Mouse (Mus musculus): ENCODE data around the gene Sumo2. TPM values are rescaled to one million over a fixed set of nuclear protein-coding genes. Genes with fewer than 3 reads are reported as not detected.

Sumo2 gene
- 968 and 989 TPM in 2 replicates for polyA plus RNA-seq (2014; fragmentation: Nextera tagmentation; extraction: Ambion mirVana)

DNA sequence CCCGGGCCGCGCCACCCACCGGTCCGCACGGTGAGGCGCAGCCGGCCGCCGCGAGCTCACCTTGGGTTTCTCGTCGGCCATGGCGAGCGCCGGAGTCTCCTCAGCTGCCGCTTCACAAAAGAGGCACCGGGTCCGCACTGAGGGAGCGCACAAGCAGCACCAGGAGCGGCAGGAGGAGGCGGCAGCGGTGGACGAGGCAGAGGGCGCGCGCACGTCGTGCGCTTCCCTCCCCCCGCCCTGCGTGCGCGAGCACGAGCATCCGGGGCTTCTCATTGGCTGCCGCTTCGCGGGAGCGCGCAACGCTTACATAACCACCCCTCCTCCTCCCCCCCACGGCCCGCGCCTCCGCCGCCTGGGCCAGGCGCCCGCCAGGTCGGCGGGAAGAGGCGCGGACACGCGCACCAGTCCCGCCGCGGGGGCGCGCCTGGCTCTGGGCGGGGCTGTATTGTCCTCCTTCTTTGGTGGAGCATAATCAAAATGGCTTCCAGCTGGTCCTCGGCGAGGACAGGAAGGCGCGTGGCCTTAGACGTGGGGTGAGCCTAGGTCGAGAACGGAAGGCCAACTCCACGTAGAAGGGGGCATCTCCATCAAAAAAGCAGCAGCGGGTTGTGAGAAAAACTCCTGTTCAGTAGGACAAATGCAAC lies at the start of gene Sumo2:
TSS of gene Sumo2 (minus strand) at position 239 of the 644 bp plus-strand sequence.
- peaks cover 31% of the 10 kb centered on the region for H3K36me3 ChIP-seq (replicated peaks; ENCODE audit: control insufficient read depth, insufficient read depth)
- no peaks in the 10 kb centered on the region for H3K27me3 ChIP-seq (ENCODE audit: control insufficient read depth, insufficient read depth, low read length)
- peak within 1 kb of the TSS; percentile 85 for H3K9ac ChIP-seq
- H3K4me1 ChIP-seq (replicated peaks; ENCODE audit: control insufficient read depth, insufficient read depth, low read length) = peaks cover 12% of the 10 kb centered on the region; the same call in 1 of the 2 replicates
- H3K4me3 ChIP-seq (replicated peaks; ENCODE audit: low read length) = peak within 1 kb of the TSS; percentile 95
- WGBS = under 1% methylated on average over 37 of the region's 70 CpGs
- ATAC-seq (ENCODE audit: low FRiP score) (peak; percentile 90), DNase-seq (ENCODE audit: low spot score) (peak; percentile 98)
- peak within 1 kb of the TSS; percentile 99 for H3K27ac ChIP-seq
- H3K9me3 ChIP-seq (ENCODE audit: control insufficient read depth, low read length) = no peaks in the 10 kb centered on the region
- peak within 1 kb of the TSS; percentile 68 for H3K4me2 ChIP-seq (replicated peaks)

DNA sequence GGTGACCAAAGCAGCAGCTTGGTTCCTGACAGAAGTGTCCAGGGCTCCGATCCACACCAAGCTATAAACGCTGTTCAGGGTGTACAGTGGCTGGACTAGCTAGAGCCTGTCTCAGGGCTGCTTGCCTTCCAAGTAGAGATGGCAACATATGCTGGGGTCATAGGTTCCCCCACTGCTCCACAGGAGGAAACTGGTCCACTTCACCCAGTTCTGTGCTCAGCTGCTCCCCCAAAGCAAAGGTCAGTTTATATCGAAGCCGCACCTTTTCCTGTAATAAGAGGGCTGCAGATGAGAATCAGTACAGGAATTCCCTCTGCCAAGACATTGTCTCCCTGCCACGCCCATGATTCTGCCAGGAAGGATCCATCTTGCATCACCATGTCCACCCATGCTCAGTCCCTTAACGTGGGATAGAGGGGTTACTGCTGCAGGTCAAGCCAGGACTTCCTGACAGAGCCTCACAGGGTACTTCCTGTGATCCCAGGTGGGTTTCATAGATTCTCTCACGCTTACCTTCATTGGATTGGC lies 49.6 kb upstream of the Sumo2 start:
- no peaks in the 10 kb centered on the region for H3K4me1 ChIP-seq (replicated peaks; ENCODE audit: control insufficient read depth, insufficient read depth, low read length)
- no peak overlapping the region for H3K27ac ChIP-seq
- no peak for ATAC-seq (ENCODE audit: low FRiP score)
- no peak overlapping the region for H3K4me3 ChIP-seq (replicated peaks; ENCODE audit: low read length)
- no peaks in the 10 kb centered on the region for H3K9me3 ChIP-seq (ENCODE audit: control insufficient read depth, low read length)
- H3K4me2 ChIP-seq (replicated peaks) = no peak overlapping the region
- DNase-seq (ENCODE audit: low spot score) = no peak
- WGBS = 89% methylated on average over 7 of the region's 7 CpGs
- H3K27me3 ChIP-seq (ENCODE audit: control insufficient read depth, insufficient read depth, low read length) = no peaks in the 10 kb centered on the region
- H3K9ac ChIP-seq = no peak overlapping the region
- H3K36me3 ChIP-seq (replicated peaks; ENCODE audit: control insufficient read depth, insufficient read depth) = peaks cover 97% of the 10 kb centered on the region

DNA sequence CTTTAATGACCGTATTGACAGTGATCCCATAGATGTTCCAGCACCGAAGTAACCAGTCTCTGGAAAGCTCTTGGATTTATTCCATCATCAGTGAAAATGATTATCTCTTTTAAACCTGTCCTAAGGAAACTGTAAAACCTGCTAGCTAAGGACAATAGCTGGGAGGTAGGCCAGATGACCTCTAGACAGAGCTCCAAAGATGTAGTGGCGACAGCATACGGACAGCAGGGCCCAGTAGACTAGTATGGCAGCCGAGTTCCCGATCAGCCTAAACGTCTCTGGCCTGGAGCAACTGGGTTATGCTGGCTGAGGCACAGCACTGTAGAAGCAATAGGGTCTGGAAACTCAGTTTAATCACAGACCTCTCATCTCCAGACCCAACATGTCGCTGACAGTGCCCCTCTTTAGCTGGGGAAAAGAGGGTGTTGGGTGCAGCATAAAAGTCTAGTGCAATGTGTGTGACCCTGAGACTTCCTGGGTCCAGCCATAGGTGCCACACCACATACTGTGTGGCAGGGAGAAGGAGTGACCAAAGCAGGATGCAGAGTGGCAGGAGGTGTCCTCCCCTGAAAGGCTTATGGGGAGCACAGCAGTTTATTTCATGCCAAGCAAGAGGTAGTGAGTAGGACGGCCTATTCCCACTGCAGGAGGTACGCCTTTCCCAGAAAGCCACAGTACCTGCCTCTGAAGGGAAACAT lies 48.4 kb upstream of the Sumo2 start:
- no peak overlapping the region for H3K4me3 ChIP-seq (replicated peaks; ENCODE audit: low read length)
- no peaks in the 10 kb centered on the region for H3K4me1 ChIP-seq (replicated peaks; ENCODE audit: control insufficient read depth, insufficient read depth, low read length)
- DNase-seq (ENCODE audit: low spot score) (no peak), ATAC-seq (ENCODE audit: low FRiP score) (no peak)
- H3K9ac ChIP-seq = no peak overlapping the region
- H3K27me3 ChIP-seq (ENCODE audit: control insufficient read depth, insufficient read depth, low read length) = no peaks in the 10 kb centered on the region
- H3K9me3 ChIP-seq (ENCODE audit: control insufficient read depth, low read length) = no peaks in the 10 kb centered on the region
- H3K4me2 ChIP-seq (replicated peaks) = no peak overlapping the region
- WGBS = 89% methylated on average over 10 of the region's 10 CpGs
- H3K36me3 ChIP-seq (replicated peaks; ENCODE audit: control insufficient read depth, insufficient read depth) = peaks cover 96% of the 10 kb centered on the region
- no peak overlapping the region for H3K27ac ChIP-seq

DNA sequence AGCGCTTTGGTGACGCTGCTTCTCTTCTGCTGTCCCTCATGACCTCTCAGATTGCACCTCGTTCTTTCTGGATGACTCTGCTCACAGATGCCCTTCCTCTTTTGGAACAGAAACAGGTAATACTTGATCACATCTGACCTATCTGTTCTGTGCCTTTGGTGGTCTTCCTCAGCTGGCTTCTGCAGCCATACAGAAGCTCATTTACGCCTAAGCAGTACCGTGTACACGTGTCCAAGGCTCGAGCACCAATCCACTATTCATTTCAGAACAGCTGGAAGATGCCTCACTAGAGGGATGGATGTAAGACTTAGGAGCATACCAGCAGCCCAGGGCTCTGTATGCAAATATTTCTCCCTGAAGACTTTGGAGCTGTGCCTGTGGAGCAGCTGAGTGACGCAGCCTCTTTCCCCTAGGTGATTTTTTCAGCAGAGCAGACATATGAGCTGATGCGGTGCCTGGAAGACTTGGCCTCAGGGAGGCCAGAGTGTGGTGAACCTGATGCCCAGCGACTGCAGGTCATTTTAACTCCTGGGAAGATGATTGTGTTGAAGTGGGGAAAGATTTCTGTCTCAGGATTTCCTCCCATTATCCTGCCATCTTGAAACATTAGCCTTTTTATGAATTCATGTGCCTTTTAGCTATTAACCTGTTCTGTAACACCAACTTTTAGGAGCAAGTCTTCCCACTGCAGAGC lies 47.0 kb upstream of the Sumo2 start:
- H3K36me3 ChIP-seq (replicated peaks; ENCODE audit: control insufficient read depth, insufficient read depth) = peaks cover 99% of the 10 kb centered on the region
- H3K9me3 ChIP-seq (ENCODE audit: control insufficient read depth, low read length) = no peaks in the 10 kb centered on the region
- no peak for ATAC-seq (ENCODE audit: low FRiP score)
- H3K4me2 ChIP-seq (replicated peaks) = no peak overlapping the region
- no peaks in the 10 kb centered on the region for H3K27me3 ChIP-seq (ENCODE audit: control insufficient read depth, insufficient read depth, low read length)
- no peak overlapping the region for H3K4me3 ChIP-seq (replicated peaks; ENCODE audit: low read length)
- no peak overlapping the region for H3K27ac ChIP-seq
- DNase-seq (ENCODE audit: low spot score) = no peak
- H3K9ac ChIP-seq = no peak overlapping the region
- 82% methylated on average over 10 of the region's 10 CpGs for WGBS
- no peaks in the 10 kb centered on the region for H3K4me1 ChIP-seq (replicated peaks; ENCODE audit: control insufficient read depth, insufficient read depth, low read length)

DNA sequence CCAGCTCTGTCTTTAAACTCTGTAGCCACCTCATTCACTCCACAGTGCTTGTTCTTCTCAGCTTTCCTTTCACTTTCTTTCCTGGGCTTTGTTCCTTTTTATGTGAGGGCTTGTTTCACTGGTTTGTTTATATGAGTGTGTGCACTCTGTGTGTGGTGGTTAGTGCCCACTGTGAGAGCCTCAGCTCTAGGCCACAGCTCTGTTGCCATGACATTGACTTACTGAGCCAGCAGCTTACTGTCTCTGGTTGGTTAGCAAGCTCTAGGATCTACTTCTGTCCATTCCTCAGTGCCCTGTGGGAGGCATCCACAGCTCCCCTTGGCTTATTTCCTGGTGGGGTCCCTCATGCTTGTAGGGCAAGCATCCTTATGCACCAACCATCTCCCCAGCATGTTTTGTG lies 43.0 kb upstream of the Sumo2 start:
- no peak overlapping the region for H3K27ac ChIP-seq
- no peak overlapping the region for H3K9ac ChIP-seq
- no peaks in the 10 kb centered on the region for H3K27me3 ChIP-seq (ENCODE audit: control insufficient read depth, insufficient read depth, low read length)
- H3K4me3 ChIP-seq (replicated peaks; ENCODE audit: low read length) = no peak overlapping the region
- DNase-seq (ENCODE audit: low spot score) = no peak
- ATAC-seq (ENCODE audit: low FRiP score) = no peak
- no peak overlapping the region for H3K4me2 ChIP-seq (replicated peaks)
- H3K36me3 ChIP-seq (replicated peaks; ENCODE audit: control insufficient read depth, insufficient read depth) = peaks cover 74% of the 10 kb centered on the region
- H3K4me1 ChIP-seq (replicated peaks; ENCODE audit: control insufficient read depth, insufficient read depth, low read length) = no peaks in the 10 kb centered on the region
- no peaks in the 10 kb centered on the region for H3K9me3 ChIP-seq (ENCODE audit: control insufficient read depth, low read length)

DNA sequence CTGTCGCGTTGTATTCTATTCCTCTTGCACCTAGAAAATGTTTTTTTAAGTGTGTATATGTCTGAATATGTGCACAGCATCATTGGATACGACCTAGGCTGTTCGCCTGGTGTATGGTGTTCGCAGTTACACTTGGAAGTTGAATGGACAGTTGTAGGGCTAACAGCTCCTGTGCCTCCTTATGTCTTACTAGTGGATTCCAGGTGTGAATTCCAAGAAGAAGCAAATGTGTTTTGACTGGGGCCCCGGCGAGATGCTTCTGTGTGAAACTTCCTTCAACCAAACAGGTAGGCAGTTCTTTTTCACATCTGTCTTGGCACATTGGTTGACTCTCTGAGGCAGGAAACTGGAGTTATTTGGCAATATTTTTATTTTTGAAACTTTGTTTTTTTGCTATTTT lies 28.9 kb upstream of the Sumo2 start:
- no peak for DNase-seq (ENCODE audit: low spot score)
- H3K27ac ChIP-seq = no peak overlapping the region
- H3K4me1 ChIP-seq (replicated peaks; ENCODE audit: control insufficient read depth, insufficient read depth, low read length) = peaks cover 9% of the 10 kb centered on the region
- peaks cover 38% of the 10 kb centered on the region for H3K36me3 ChIP-seq (replicated peaks; ENCODE audit: control insufficient read depth, insufficient read depth)
- ATAC-seq (ENCODE audit: low FRiP score) = no peak
- H3K9me3 ChIP-seq (ENCODE audit: control insufficient read depth, low read length) = no peaks in the 10 kb centered on the region
- peak overlapping the region; percentile 76 for H3K9ac ChIP-seq
- H3K27me3 ChIP-seq (ENCODE audit: control insufficient read depth, insufficient read depth, low read length) = no peaks in the 10 kb centered on the region
- H3K4me3 ChIP-seq (replicated peaks; ENCODE audit: low read length) = peak overlapping the region; percentile 64
- peak overlapping the region; percentile 75 for H3K4me2 ChIP-seq (replicated peaks)
- 20% methylated on average over 7 of the region's 7 CpGs for WGBS

DNA sequence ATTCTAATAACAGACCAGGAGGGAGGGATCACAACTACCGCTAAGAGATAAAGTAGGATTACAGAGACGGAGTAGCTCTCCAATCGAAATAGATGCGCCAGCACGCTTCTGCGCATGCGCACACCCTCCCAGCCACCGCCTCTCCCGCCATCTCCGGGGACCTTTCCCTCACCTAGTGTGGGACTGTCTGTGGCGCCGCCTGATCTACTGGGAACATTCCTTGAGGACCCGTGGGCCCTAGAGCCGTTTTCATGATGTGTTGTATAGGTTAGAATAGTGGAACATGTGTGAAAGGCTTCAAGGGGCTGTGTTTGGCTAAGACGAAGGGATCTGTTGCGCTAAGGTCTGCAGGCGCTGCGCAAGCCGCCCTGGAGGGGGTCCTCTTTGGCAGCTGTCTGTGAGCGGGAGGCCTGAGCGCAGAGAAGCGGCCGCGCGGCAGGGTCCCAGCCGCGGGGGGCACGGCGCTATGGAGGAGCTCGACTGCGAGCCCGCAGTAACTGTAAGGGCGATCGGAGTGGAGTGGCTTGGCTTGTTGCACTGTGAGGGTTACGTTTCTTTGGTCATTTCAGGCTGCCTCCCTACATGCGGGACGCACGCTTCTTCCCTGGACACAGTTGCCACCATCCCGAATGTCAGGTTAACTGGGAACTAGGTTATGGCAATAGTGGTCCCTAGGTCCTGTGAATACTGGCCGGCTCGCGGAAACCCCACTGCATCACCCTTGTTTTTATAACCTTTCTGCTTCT lies 28.2 kb upstream of the Sumo2 start, which contains the start of gene Nup85:
TSS of gene Nup85 (plus strand) at position 371 of the 746 bp plus-strand sequence.
- peak within 1 kb of the TSS; percentile 76 for H3K9ac ChIP-seq
- peaks cover 9% of the 10 kb centered on the region for H3K4me1 ChIP-seq (replicated peaks; ENCODE audit: control insufficient read depth, insufficient read depth, low read length)
- peak within 1 kb of the TSS; percentile 85 for H3K27ac ChIP-seq
- DNase-seq (ENCODE audit: low spot score) (peak; percentile 99), ATAC-seq (ENCODE audit: low FRiP score) (peak; percentile 90)
- H3K27me3 ChIP-seq (ENCODE audit: control insufficient read depth, insufficient read depth, low read length) = no peaks in the 10 kb centered on the region
- H3K4me3 ChIP-seq (replicated peaks; ENCODE audit: low read length) = peak within 1 kb of the TSS; percentile 64
- H3K36me3 ChIP-seq (replicated peaks; ENCODE audit: control insufficient read depth, insufficient read depth) = peaks cover 31% of the 10 kb centered on the region
- no peaks in the 10 kb centered on the region for H3K9me3 ChIP-seq (ENCODE audit: control insufficient read depth, low read length)
- WGBS = under 1% methylated on average over 42 of the region's 42 CpGs
- H3K4me2 ChIP-seq (replicated peaks) = peak within 1 kb of the TSS; percentile 75

DNA sequence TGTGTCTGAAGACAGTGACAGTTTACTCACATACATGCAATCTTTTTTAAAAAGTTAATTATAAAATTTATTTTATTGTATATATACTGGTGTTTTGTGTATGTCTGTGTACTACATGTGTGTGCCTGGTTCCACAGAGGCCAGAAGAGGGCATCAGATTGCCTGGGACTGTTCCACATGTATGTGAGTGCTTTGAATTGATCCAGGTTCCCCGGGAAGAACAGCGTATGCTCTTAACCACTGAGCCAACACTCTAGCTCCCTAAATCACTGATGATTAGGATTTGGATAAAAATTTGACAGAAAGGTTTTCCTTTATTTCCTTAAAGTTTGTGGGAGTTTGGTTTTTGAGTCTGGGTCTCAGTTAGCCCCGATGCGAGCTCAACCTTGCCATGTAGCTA lies 27.3 kb upstream of the Sumo2 start:
- Histone ChIP-seq H3K27ac (no peak overlapping the region; the same call in 1 of the 2 replicates), H3K9ac (peak overlapping the region; percentile 76), H3K27me3 (ENCODE audit: control insufficient read depth, insufficient read depth, low read length) (no peaks in the 10 kb centered on the region), H3K4me1 (replicated peaks; ENCODE audit: control insufficient read depth, insufficient read depth, low read length) (peaks cover 9% of the 10 kb centered on the region), H3K36me3 (replicated peaks; ENCODE audit: control insufficient read depth, insufficient read depth) (peaks cover 22% of the 10 kb centered on the region), H3K4me3 (replicated peaks; ENCODE audit: low read length) (peak overlapping the region; percentile 64), H3K4me2 (replicated peaks) (peak overlapping the region; percentile 75), H3K9me3 (ENCODE audit: control insufficient read depth, low read length) (no peaks in the 10 kb centered on the region)
- DNase-seq (ENCODE audit: low spot score) (no peak), ATAC-seq (ENCODE audit: low FRiP score) (no peak)
- WGBS = 58% methylated on average over 4 of the region's 4 CpGs
